Mouse (Mus musculus) brain, adult 2 months (tissue): Measurements from ENCODE around the gene Tprkb.
A peak's percentile ranks its signal among the peaks of the same experiment; 100 is the strongest.
"Not testable (repeated sequence)": the region's sequence is repeated elsewhere in the genome, so short reads cannot be mapped to it uniquely, and the experiment has no call there.

ENCODE experiments used
- DNase-seq: peaks from one replicate; pipeline ENCODE4 v3.0.0; 2011; ENCODE audit warnings: low read depth, low spot score

The Tprkb gene

GRCm38 (mm10) chr6:85911587-85911986 is at the start of gene Tprkb:
Gene Tprkb, plus strand, starts transcription at chr6:85911865.
- no peak for DNase-seq

DNA sequence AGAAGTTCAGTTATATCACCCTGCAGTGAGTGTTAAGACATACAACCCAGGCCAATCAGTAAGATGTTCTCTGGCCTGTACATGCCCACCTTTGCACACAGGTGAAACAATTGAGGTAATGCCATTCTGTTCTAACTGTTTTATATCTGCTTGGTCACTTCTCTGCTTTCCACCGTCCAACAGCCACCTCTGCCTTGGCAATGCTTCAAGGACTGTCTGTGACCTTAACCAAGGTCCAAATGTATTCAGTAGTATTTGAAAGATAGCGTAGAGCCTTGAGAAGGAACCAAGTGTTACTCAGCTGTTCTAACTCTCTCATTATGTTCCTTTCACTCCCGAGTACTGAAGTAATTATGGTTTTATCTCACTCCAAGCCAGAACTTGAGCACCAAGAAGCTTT is 49.1 kb upstream of the Tprkb start:
- DNase-seq, result no peak

DNA sequence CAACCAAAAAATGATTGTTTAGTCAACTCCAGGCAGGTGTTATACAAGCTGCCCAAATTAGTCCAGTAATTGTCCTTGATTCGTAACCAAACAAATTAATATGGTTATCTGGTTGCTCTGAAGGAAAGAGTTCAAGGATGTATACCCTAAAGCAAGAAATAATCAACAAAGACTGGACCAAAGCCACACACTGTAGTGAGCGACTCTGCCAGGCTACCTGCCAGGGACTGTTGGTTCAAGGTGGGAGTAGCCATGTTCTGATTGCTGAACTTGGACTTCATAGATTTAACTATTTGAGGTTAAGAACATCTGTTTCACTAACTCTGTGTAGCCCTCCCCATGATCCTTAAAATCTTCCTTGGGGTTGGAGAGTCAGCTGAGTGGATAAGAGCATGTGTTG is 48.5 kb upstream of the Tprkb start:
- DNase-seq, result no peak

GRCm38 (mm10) chr6:85863840-85864239 is 47.8 kb upstream of the Tprkb start:
- DNase-seq, result no peak

- DNase-seq, result not testable (repeated sequence)
Observed at GRCm38 (mm10) chr6:85864900-85865639, 46.6 kb upstream of the Tprkb start.

GRCm38 (mm10) chr6:85866166-85866565 is 45.5 kb upstream of the Tprkb start:
- DNase-seq, result not testable (repeated sequence)

DNA sequence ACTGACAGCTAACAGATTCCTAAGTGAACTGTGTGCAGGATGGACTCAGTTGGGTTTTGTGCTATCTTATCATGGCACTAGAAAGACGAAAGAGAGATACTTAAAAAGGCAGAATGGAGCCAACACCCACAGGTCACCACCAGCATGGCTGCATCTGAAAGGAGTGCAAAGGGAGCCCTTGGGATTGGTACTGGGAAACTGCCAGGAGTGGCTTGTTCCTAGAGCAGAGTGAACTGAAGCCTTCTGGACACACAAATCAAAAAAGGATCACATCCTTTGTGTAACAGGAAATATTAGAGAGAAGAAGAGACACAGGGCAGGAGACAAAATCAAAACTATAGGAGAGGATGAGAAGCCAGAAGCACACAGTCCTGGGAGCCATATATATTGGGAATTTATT is 44.7 kb upstream of the Tprkb start:
- not testable (repeated sequence) for DNase-seq

DNA sequence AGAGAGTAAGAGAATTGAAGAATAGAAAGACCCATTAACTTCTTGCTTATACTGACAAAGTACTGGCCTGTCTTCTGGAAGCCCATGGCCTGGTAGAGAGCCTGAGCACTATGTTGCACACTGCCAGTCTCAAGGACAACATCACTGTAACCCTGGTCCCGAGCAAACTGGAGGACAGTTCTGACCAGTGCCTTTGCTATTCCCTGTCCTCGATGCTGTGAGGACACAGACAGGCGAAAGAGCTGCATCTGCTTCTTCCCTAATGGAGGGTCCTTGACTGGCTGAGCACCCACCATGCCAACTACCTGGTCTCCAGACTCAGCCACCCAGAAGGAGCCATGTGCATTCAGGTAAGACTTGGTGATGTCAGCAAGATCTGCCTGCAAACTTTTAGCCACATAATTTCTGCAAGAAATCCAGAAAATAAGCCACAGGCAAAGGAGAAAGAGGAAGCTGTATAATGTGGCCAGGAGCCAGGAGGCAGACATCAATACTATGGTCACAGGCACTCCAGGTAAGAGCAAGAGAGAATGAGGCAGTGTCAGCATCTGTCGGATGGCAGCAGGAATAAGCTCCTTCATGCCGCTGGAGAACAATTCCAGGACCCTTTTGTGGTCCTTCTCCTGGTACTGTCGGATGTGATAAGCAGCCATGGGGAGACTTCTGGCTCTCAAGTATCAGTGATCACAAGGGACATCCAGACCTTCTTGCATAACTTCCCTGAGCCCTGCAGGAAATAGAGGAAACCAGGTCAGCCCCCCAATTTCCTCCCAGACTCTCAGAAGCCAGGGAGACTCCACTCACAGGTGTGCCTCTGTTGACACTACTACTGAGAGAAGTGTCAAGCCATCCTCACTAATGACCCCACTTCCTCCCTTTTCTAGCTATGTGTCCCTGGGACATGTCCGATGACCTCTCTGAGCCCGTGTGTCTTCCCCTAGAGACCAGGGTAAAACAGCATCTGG is 43.7 kb upstream of the Tprkb start:
- no peak for DNase-seq

DNA sequence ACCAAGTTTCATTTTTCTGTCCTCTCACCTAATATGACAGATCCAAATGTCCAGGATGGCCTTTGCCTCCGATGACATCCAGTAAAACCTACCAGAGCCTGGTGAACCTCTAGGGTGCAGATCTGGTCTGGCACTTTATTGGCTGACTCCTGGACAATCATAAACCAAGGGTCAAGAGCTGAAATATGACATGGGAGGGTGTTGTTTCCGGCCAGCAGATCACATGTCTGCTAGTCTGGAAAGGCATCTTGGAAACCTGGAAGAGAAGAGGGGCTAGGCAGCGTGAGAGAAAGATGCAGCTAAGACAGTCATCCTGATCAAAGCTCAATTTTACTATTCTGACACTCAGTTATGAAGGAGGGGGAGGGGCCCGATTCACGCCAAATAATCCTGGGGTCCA is 42.7 kb upstream of the Tprkb start, which contains the start of gene Nat8f2:
Gene Nat8f2 (minus strand): TSS at position 153 of the 400 bp plus-strand sequence.
- DNase-seq, result not testable (repeated sequence)

- not testable (repeated sequence) for DNase-seq
Observed at GRCm38 (mm10) chr6:85883246-85883645, 28.4 kb upstream of the Tprkb start.

DNA sequence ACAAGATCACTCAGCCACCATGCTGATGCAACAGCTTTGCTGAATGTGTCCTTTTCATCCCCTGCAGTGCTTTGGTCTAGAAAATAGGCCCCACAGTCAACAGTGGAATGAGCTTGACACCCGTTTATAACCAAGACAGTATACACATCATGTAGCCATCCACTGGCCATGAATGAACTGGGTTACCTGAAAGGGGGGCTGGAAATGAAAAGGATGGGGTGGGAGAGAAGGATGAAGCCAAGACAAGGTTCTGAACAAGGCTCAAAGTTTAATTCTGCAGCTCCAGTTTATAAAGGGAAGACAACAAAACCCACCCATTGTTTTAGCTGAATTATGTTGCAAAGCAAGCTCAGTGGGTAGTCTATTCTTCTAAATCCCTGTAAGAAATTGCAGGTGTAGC is 27.4 kb upstream of the Tprkb start:
- DNase-seq, result no peak

- DNase-seq, result no peak
Observed at GRCm38 (mm10) chr6:85888961-85889360, 22.7 kb upstream of the Tprkb start.

DNA sequence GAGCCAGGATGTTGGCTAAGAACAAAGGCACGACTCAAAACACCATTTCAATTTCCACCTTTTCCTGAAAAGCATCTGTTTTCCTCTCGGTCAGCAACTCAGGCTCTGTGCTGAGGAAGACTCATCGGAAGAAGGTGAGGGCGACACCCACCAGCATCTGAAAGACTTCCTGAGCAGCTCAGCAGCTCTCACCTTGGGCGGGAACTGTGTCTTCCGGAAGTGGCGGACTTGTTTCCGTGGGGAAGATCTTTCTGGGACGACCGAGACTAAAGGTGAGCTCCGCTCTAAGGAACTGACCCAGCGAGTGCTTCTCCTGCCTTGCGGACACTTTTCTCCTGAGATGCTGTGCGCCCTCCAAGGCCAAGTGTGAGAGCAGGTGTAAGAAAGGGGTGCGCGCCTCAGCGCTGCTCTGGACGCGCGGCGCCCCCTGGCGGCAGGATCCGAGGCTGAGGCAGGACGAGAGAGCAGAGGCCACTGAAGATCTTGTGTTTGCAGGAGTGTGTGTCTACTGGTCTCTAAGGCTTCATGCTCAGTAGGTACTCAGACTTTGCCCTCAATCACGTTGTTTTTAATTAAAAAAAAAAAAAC is 16.5 kb upstream of the Tprkb start:
- DNase-seq, result peak; percentile 13

DNA sequence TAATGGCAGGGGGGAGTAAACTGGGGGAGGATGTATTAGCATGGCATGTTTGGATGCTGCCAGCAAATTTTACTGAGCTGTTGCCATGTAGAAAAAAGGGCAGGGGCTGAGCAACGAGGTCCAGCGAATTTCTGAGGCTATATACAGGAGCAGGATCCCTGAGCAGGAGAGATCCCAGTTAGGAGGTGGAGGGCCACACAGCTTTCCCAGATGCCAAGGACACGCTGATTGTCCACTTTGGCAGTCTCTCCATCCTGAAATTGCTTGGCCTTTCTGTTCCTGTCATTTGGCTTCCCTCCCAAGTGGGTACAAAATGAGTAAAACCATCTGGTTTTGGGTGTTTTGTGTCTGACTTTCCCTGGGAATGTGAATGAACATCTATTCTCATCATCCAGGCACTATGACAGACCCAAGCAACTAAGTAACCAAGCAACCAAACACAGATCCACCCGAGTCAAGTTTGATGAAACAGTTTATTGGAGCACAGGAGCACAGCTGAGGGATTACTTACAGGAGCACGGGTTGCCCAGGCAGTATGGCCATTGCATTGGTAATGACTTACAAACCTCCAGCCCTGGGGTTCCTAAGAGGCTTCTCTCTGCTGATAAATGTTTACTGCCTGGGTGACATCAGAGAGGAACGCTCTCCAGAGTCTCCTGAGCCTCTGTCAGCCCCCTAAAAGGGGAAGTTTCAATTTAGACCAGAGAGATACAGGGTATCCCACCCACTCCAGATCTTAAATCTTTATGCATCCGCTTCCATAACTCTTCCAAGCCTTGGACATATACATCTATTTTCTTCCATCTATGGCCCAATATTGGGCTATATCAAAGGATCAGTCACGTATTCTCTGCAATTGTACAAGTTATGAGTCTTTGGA is 12.8 kb upstream of the Tprkb start:
- DNase-seq, result peak; percentile 19

DNA sequence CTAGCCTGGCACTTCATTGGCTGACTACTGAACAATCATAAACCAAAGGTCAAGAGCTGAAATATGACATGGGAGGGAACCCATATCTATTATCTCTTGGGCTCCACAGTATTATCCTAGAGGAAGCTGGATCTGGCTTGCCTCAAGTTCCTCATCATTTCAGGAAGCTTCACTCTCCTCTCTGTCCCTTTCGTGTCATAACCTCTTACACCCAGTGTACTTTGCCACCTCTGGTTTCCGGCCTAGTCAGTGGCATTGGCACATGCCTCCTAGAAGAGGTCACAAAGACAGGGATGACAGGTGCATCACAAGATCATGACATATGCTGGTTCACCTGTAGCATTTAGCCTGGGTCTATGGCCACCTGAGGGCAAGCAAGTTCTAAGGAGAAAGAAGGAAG is 9.4 kb upstream of the Tprkb start:
- DNase-seq, result no peak

DNA sequence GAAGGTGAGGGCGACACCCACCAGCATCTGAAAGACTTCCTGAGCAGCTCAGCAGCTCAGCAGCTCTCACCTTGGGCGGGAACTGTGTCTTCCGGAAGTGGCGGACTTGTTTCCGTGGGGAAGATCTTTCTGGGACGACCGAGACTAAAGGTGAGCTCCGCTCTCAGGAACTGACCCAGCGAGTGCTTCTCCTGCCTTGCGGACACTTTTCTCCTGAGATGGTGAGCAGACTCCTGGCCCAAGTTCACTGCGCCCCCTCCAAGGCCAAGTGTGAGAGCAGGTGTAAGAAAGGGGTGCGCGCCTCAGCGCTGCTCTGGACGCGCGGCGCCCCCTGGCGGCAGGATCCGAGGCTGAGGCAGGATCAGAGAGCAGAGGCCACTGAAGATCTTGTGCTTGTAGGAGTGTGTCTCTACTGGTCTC is 7.0 kb upstream of the Tprkb start, which contains the start of gene Nat8f4:
Gene Nat8f4 (minus strand): TSS at position 243 of the 420 bp plus-strand sequence.
- peak; percentile 59 for DNase-seq

DNA sequence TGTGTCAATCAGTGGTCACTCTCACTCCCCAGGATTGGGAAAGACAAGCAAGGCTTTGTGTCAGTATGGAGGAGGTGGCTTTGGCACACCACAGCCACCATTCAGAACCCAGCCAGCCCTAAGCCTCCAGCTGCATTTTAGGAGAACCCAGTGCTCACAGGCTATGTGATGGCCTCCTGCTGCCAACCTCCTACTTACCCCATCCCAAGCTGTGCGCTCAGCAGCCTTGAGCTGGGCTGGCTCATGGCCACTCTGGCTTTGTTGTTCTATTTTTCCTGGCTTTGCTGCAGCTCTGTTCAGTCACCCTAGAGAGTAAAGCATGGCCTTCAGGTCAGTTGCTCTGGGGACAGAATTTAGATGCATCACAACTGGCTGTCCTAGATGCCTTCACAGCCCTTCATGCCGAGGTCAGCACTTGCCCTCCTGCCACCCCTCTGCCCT is 4.7 kb upstream of the Tprkb start:
- peak; percentile 90 for DNase-seq

- DNase-seq, result no peak
Observed at GRCm38 (mm10) chr6:85908341-85908740, 3.3 kb upstream of the Tprkb start.

DNA sequence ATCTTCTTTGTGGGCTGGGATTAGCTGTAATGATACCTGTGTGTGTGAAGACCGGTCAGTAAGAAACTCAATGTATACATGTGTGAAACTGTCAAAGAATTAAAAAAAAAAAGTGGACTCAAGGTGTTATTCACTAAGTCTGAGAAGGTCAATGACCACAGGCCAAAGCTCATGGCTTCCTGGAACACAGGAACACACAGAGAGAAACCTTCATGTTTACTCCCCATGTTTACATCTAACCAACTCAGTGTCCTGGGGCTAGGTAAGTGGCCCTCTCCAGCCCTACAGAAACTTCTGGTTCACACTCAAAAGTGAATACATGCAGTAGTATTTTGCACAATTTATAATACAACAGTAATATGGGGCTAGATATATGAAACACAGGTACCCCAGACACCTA is 2.0 kb upstream of the Tprkb start:
- DNase-seq, result no peak

DNA sequence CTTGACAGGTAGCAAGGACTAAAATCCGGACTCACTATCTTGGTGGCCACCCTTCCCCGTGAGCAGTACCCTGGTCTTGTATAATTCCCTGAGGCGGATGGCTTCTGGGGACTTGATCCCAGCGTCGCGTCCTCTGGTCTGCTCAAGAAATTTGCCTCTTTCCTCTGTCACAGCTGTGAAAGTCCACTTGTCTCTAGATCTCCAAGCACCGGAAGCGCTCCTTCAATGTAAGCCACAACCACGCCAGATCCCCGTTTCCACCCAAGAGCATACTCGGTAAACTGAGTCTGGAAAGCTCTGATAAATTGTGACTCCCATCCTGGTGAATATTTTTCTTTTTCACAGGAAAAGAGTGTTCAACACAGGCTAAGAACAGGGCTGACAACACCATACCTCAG is 3.5 kb downstream of the Tprkb start:
- DNase-seq, result peak; percentile 43
